Mouse (Mus musculus) olfactory bulb, adult 2 months (tissue): Measurements from ENCODE around the gene Cdkn1b.

Source experiments
- CTCF ChIP-seq: fragments of 200-500 bp; IDR thresholded peaks from 2 replicates; pipeline ENCODE4 v1.5.1; 2012; ENCODE audit warnings: low read depth, mild to moderate bottlenecking, low read length, moderate library complexity; ENCODE audit not compliant: insufficient read depth
- POLR2A ChIP-seq: fragments of 200-500 bp; IDR thresholded peaks from 2 replicates; pipeline ENCODE4 v1.6.1; 2012; ENCODE audit warnings: mild to moderate bottlenecking, low read depth, low read length, moderate library complexity; ENCODE audit not compliant: insufficient read depth

- TF ChIP-seq POLR2A, result no peak
- TF ChIP-seq CTCF, result no peak
Measured at GRCm38 (mm10) chr6:134926803-134927594, 6.8 kb downstream of the Cdkn1b start.
